Mouse (Mus musculus): ENCODE data around the gene Acaa1a.

DNA sequence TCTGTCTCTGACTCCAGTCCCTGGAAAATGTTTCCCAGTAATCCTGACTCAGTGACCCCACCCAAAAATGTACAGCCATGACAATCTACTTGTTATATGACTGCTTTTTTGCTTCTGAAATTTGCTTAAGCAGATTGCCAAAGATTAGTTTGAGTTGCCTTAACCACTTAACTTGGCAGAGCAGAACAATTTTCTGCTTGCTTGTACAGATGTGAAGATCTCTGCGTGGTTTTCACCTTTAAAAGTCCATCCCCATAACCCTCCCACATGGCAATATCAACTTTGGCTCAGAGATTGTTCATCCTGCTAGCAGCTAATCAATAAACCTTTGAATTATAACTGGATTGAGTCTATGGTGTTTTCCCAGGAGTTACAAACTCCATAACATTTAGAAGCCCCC is 30.4 kb upstream of the Acaa1a start:
- TF ChIP-seq MYOG (IDR thresholded peaks at IDR 0.05; ENCODE audit: control insufficient read depth, extremely low read depth, insufficient read length), result no peak
- TF ChIP-seq CTCF (IDR thresholded peaks at IDR 0.05; ENCODE audit: control insufficient read depth, insufficient read depth, insufficient read length), result no peak
- no peak for TF ChIP-seq MYOD1 (IDR thresholded peaks at IDR 0.05; ENCODE audit: control insufficient read depth, insufficient read length, low read depth)
- TF ChIP-seq MAX (IDR thresholded peaks at IDR 0.05), result no peak
- no peak for TF ChIP-seq USF1 (IDR thresholded peaks at IDR 0.05; ENCODE audit: low read depth)
- no peak for TF ChIP-seq FOSL1 (IDR thresholded peaks at IDR 0.05; ENCODE audit: insufficient read depth, low read length, poor library complexity, severe bottlenecking)
